Mouse (Mus musculus) spleen, adult 2 months (tissue): Measurements from ENCODE around the gene Omg. TPM values are rescaled to one million over a fixed set of nuclear protein-coding genes. Genes with fewer than 3 reads are reported as not detected.

Experiments
- DNase-seq, 2 experiments: peaks; one replicate each; pipeline versions ENCODE4 v3.0.0 to v3.0.0-alpha.2; 2012 to 2021; ENCODE audit warnings: low spot score in 2 of 2, low read depth in 1 of 2
- H3K27ac ChIP-seq: fragments of 200-500 bp; 2 replicates; pipeline ENCODE4 v1.5.1; 2012; ENCODE audit warnings: low read length, inconsistent platforms; ENCODE audit not compliant: insufficient read depth
- H3K27me3 ChIP-seq: fragments of 200-500 bp; 2 replicates; pipeline ENCODE4 v1.6.1; 2012; ENCODE audit warnings: mild to moderate bottlenecking, moderate library complexity, low read length, inconsistent platforms; ENCODE audit not compliant: control insufficient read depth, insufficient read depth
- H3K36me3 ChIP-seq: fragments of 200-500 bp; 2 replicates; pipeline ENCODE4 v1.6.1; 2012; ENCODE audit warnings: mild to moderate bottlenecking, low read length, inconsistent platforms; ENCODE audit not compliant: control insufficient read depth, insufficient read depth
- H3K4me1 ChIP-seq: fragments of 200-500 bp; 2 replicates; pipeline ENCODE4 v1.6.1; 2011; ENCODE audit warnings: inconsistent platforms; ENCODE audit not compliant: control insufficient read depth, insufficient read depth, insufficient read length
- H3K4me3 ChIP-seq: fragments of 200-500 bp; 2 replicates; pipeline ENCODE4 v1.5.1; 2011; ENCODE audit warnings: mild to moderate bottlenecking, inconsistent platforms; ENCODE audit not compliant: insufficient read depth, insufficient read length; ENCODE audit errors: extremely low read depth
- CTCF ChIP-seq: fragments of 200-500 bp; IDR thresholded peaks from 2 replicates; pipeline ENCODE4 v1.5.1; 2011; ENCODE audit warnings: mild to moderate bottlenecking, inconsistent platforms; ENCODE audit not compliant: insufficient read depth, insufficient read length, insufficient replicate concordance; ENCODE audit errors: extremely low read depth
- POLR2A ChIP-seq: fragments of 200-500 bp; IDR thresholded peaks from 2 replicates; pipeline ENCODE4 v1.6.1; 2011; ENCODE audit warnings: low read depth, low read length, inconsistent platforms
- WGBS: fragments of 180-500 bp; shearing (Covaris S2); methylation state at CpG from one replicate; pipeline ENCODE4 v1.1.7; 2018; 5-methylcytosine and 5-hydroxymethylcytosine counted together
- polyA plus RNA-seq: library from polyadenylated mRNA; depleted of rRNA; stranded (reverse); fragments of >200 nt; gene quantifications from 2 replicates; pipeline ENCODE4 v1.2.3, GENCODE M21; 2012

Omg gene
- polyA plus RNA-seq, 1 experiment, result not detected

GRCm38 (mm10) chr11:79502917-79503316, 967 bp downstream of the Omg start:
- 90% methylated on average over 2 of the region's 2 CpGs for WGBS
- TF ChIP-seq CTCF (no peak), POLR2A (no peak)
- H3K27me3 ChIP-seq, result no peaks in the 10 kb centered on the region
- no peak overlapping the region for H3K27ac ChIP-seq
- no peak for DNase-seq
- H3K4me1 ChIP-seq, result no peaks in the 10 kb centered on the region
- H3K36me3 ChIP-seq, result no peaks in the 10 kb centered on the region
- no peak overlapping the region for H3K4me3 ChIP-seq

- Histone ChIP-seq H3K27me3 (no peaks in the 10 kb centered on the region), H3K36me3 (no peaks in the 10 kb centered on the region), H3K27ac (no peak overlapping the region), H3K4me1 (no peaks in the 10 kb centered on the region), H3K4me3 (no peak overlapping the region)
- no peak for DNase-seq
- WGBS, result 58% methylated on average over 10 of the region's 10 CpGs
- TF ChIP-seq POLR2A (no peak), CTCF (no peak)
Observed at GRCm38 (mm10) chr11:79494976-79495800, 8.7 kb downstream of the Omg start.

- DNase-seq, result no peak
- TF ChIP-seq CTCF, result no peak
- no peak for TF ChIP-seq POLR2A
- no peaks in the 10 kb centered on the region for H3K4me1 ChIP-seq
- no peak overlapping the region for H3K4me3 ChIP-seq
- H3K27me3 ChIP-seq, result no peaks in the 10 kb centered on the region
- H3K36me3 ChIP-seq, result no peaks in the 10 kb centered on the region
- no peak overlapping the region for H3K27ac ChIP-seq
Observed at GRCm38 (mm10) chr11:79484721-79485120, 19.2 kb downstream of the Omg start.

- 91% methylated on average over 7 of the region's 7 CpGs for WGBS
- Histone ChIP-seq H3K27ac (no peak overlapping the region), H3K27me3 (no peaks in the 10 kb centered on the region), H3K36me3 (no peaks in the 10 kb centered on the region), H3K4me3 (no peak overlapping the region), H3K4me1 (no peaks in the 10 kb centered on the region)
- no peak for DNase-seq
- TF ChIP-seq POLR2A, result no peak
- no peak for TF ChIP-seq CTCF
Observed at GRCm38 (mm10) chr11:79483876-79484528, 19.9 kb downstream of the Omg start.

DNA sequence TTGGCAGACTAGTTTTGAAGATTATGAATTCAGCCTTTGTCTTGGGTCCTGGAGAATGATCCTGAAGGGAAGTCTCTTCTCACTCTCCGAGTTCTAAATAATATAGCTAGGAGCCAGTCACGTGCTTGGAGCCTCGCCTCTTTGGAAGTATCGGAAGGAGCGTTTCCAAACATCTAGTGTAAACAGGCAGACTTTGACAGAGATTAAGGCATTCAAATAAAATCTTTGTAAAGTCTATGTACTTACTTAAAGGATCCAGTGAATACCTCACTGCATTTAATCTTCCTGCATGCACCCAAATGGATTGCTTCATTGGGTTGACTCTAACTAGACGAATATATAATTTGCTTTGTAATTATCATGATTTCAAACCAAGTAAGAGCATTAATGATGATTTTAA, 20.5 kb downstream of the Omg start:
- H3K27me3 ChIP-seq, result no peaks in the 10 kb centered on the region
- no peaks in the 10 kb centered on the region for H3K36me3 ChIP-seq
- no peak overlapping the region for H3K4me3 ChIP-seq
- TF ChIP-seq POLR2A, result no peak
- TF ChIP-seq CTCF, result no peak
- no peak overlapping the region for H3K27ac ChIP-seq
- H3K4me1 ChIP-seq, result no peaks in the 10 kb centered on the region
- 93% methylated on average over 6 of the region's 6 CpGs for WGBS
- no peak for DNase-seq

DNA sequence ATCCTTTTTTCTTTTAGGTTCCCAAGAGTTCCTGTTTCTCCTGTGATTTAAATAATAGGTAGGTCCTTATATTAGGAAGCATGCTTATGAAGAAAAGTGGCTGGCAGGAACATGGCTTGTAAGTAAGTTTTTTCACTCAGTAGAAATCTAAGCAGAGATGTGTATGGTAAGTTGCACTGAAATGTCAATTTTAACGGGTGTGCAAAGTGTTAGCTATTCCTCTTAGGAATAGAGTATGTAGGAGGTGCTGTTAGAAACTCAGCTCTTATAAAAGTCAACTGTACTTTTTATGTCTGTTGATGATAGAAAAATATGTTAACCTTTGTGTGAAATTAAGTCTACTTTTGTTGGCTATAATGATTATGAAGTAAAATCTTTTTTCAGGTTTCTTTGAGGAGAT, 35.8 kb downstream of the Omg start:
- TF ChIP-seq CTCF (no peak), POLR2A (no peak)
- DNase-seq, result no peak
- H3K36me3 ChIP-seq, result peaks cover 3% of the 10 kb centered on the region; the same call in 1 of the 2 replicates
- no peak overlapping the region for H3K27ac ChIP-seq
- no peak overlapping the region for H3K4me3 ChIP-seq
- H3K4me1 ChIP-seq, result no peaks in the 10 kb centered on the region
- 85% methylated on average over 1 of the region's 1 CpGs for WGBS
- H3K27me3 ChIP-seq, result no peaks in the 10 kb centered on the region
